In genomic region chr7:126284865-126285264, GRCm38 (mm10) we compare ENCODE assay signal across 9 mouse cellular contexts. TPM values are rescaled to one million over a fixed set of nuclear protein-coding genes. Genes with fewer than 3 reads are reported as not detected.
DNase-seq lines count a peak whose midpoint lies in the region; ATAC-seq and TF ChIP-seq lines count a peak whose summit lies in the region.
"Had no signal": no experiment of that assay in that cellular context is flagged by ENCODE, and none has a peak within 500 bp of the region (broad histone marks: within the 10 kb centered on the region; RNA-seq: fewer than 3 reads in every experiment).

No protein-coding gene starts in this region.

- 74% methylated on average over 4 of the region's 4 CpGs for WGBS in kidney, embryonic 14.5 days
- 27% methylated on average over 4 of the region's 4 CpGs for WGBS in liver, embryonic 14.5 days (ENCODE audit: insufficient replicate concordance)
- 59% methylated on average over 4 of the region's 4 CpGs for WGBS in intestine, embryonic 16.5 days

- H3K27me3 ChIP-seq in kidney, embryonic 14.5 days (ENCODE audit: control insufficient read depth, insufficient read depth, low read length): no peaks in the 10 kb centered on the region
- H3K27me3 ChIP-seq in MEL (ENCODE audit: control insufficient read depth in 1 of 2, insufficient read depth in 2 of 2, low read length in 2 of 2): no peaks in the 10 kb centered on the region
- H3K27me3 ChIP-seq in liver, embryonic 14.5 days (ENCODE audit: control insufficient read depth, insufficient read depth, low read length): no peaks in the 10 kb centered on the region
- no peaks in the 10 kb centered on the region for H3K27me3 ChIP-seq in intestine, embryonic 16.5 days (replicated peaks; ENCODE audit: control insufficient read depth, insufficient read depth, low read length)
- H3K27me3 ChIP-seq: hindbrain, embryonic 15.5 days had no signal

- H3K27ac ChIP-seq in kidney, embryonic 14.5 days (ENCODE audit: low read depth, low read length): no peak overlapping the region
- H3K27ac ChIP-seq in MEL (ENCODE audit: control insufficient read depth, low read depth, low read length): peak overlapping the region; percentile 89
- peak overlapping the region; percentile 49; the same call in 1 of the 2 replicates for H3K27ac ChIP-seq in brown adipose tissue, adult 24 weeks (replicated peaks; ENCODE audit: low read depth, low read length)
- no peak overlapping the region for H3K27ac ChIP-seq in liver, embryonic 14.5 days
- H3K27ac ChIP-seq in intestine, embryonic 16.5 days (ENCODE audit: low read length): no peak overlapping the region
- H3K27ac ChIP-seq: hindbrain, embryonic 15.5 days had no signal

- TF ChIP-seq EP300 in MEL (IDR thresholded peaks at IDR 0.05; ENCODE audit: low read depth in 1 of 2, low read length in 2 of 2): peak; percentile 81 to 89
- TF ChIP-seq EP300 in liver, embryonic 14.5 days (IDR thresholded peaks at IDR 0.05; ENCODE audit: low read depth): no peak

- peak; percentile 61 for DNase-seq in kidney, postnatal 10 days
- DNase-seq in MEL (ENCODE audit: low read depth, low spot score): peak; percentile 94
- DNase-seq in liver, embryonic 14.5 days (ENCODE audit: low read depth in 3 of 3, low spot score in 3 of 3): no peak
- peak; percentile 51 to 62 for DNase-seq in spleen, postnatal 36 days (ENCODE audit: low spot score in 2 of 2)
- DNase-seq in embryo, embryonic 9.5 days (ENCODE audit: extremely low spot score): no peak

- TF ChIP-seq CTCF in MEL (IDR thresholded peaks at IDR 0.05 in 2 of 3, conservative IDR thresholded peaks at IDR 0.05 in 1 of 3; ENCODE audit: control insufficient read depth in 1 of 3, insufficient read depth in 1 of 3, low read depth in 2 of 3, low read length in 3 of 3, poor library complexity in 1 of 3, severe bottlenecking in 1 of 3): no peak
- TF ChIP-seq CTCF in liver, embryonic 14.5 days (IDR thresholded peaks at IDR 0.05; ENCODE audit: low read depth): no peak

- TF ChIP-seq RAD21 in MEL (IDR thresholded peaks at IDR 0.05; ENCODE audit: low read depth, low read length): no peak

- H3K4me3 ChIP-seq in kidney, embryonic 14.5 days (ENCODE audit: low read length): no peak overlapping the region
- peak overlapping the region; percentile 25 to 52 for H3K4me3 ChIP-seq in MEL (ENCODE audit: control insufficient read depth in 1 of 2, insufficient read depth in 1 of 2, low read depth in 2 of 2, low read length in 2 of 2)
- no peak overlapping the region for H3K4me3 ChIP-seq in brown adipose tissue, adult 24 weeks (ENCODE audit: insufficient read depth, low read depth, low read length)
- no peak overlapping the region for H3K4me3 ChIP-seq in liver, embryonic 14.5 days (ENCODE audit: insufficient read depth in 1 of 2, low read depth in 2 of 2, low read length in 2 of 2)
- H3K4me3 ChIP-seq in intestine, embryonic 16.5 days (ENCODE audit: low read length): no peak overlapping the region
- H3K4me3 ChIP-seq: hindbrain, embryonic 15.5 days had no signal

- H3K9ac ChIP-seq in kidney, embryonic 14.5 days (ENCODE audit: low read depth, low read length): no peak overlapping the region
- peak overlapping the region; percentile 29 for H3K9ac ChIP-seq in MEL (ENCODE audit: control insufficient read depth, low read depth, low read length, poor library complexity, severe bottlenecking)
- no peak overlapping the region for H3K9ac ChIP-seq in liver, embryonic 14.5 days (replicated peaks)
- H3K9ac ChIP-seq in intestine, embryonic 16.5 days (ENCODE audit: low read depth, low read length): no peak overlapping the region
- H3K9ac ChIP-seq: hindbrain, embryonic 15.5 days had no signal

- H3K79me2 ChIP-seq in MEL (ENCODE audit: control insufficient read depth, insufficient read depth, low read length, poor library complexity): no peaks in the 10 kb centered on the region

- peaks cover 28% of the 10 kb centered on the region; the same call in 1 of the 2 replicates for H3K36me3 ChIP-seq in kidney, embryonic 14.5 days (ENCODE audit: control insufficient read depth, insufficient read depth, low read length)
- H3K36me3 ChIP-seq in MEL (ENCODE audit: control insufficient read depth in 1 of 2, insufficient read depth in 2 of 2, low read length in 2 of 2): peaks cover 0 to 28% of the 10 kb centered on the region in 2 experiments; a peak in 2 of 4 replicates
- no peaks in the 10 kb centered on the region for H3K36me3 ChIP-seq in liver, embryonic 14.5 days (replicated peaks; ENCODE audit: control insufficient read depth, insufficient read depth, low read depth)
- H3K36me3 ChIP-seq in intestine, embryonic 16.5 days (ENCODE audit: control insufficient read depth, insufficient read depth, low read length): no peaks in the 10 kb centered on the region

- no peaks in the 10 kb centered on the region for H3K9me3 ChIP-seq in kidney, embryonic 14.5 days (ENCODE audit: control insufficient read depth, low read length)
- no peaks in the 10 kb centered on the region for H3K9me3 ChIP-seq in MEL (replicated peaks; ENCODE audit: insufficient read depth, low read length)
- H3K9me3 ChIP-seq in liver, embryonic 14.5 days (ENCODE audit: control insufficient read depth, low read length): no peaks in the 10 kb centered on the region
- no peaks in the 10 kb centered on the region for H3K9me3 ChIP-seq in intestine, embryonic 16.5 days (ENCODE audit: control insufficient read depth, low read length)
- H3K9me3 ChIP-seq: hindbrain, embryonic 15.5 days had no signal

- TF ChIP-seq POLR2A in MEL (IDR thresholded peaks at IDR 0.05; ENCODE audit: control insufficient read depth in 1 of 2, insufficient read depth in 1 of 2, low read depth in 1 of 2, low read length in 2 of 2, poor library complexity in 1 of 2): no peak; a peak in 1 of 4 replicates

- ATAC-seq in kidney, embryonic 14.5 days (ENCODE audit: low FRiP score, low TSS enrichment): no peak
- peak; percentile 52; the same call in 1 of the 2 replicates for ATAC-seq in liver, embryonic 14.5 days (ENCODE audit: insufficient read depth)
- ATAC-seq in intestine, embryonic 16.5 days: no peak

- H3K4me1 ChIP-seq in kidney, embryonic 14.5 days (ENCODE audit: control insufficient read depth, insufficient read depth, low read length): no peaks in the 10 kb centered on the region
- H3K4me1 ChIP-seq in MEL (ENCODE audit: control insufficient read depth in 1 of 2, insufficient read depth in 2 of 2, low read length in 2 of 2): peaks cover 18 to 50% of the 10 kb centered on the region in 2 experiments
- peaks cover 24% of the 10 kb centered on the region for H3K4me1 ChIP-seq in brown adipose tissue, adult 24 weeks (ENCODE audit: control insufficient read depth, insufficient read depth, insufficient read length, low read length)
- H3K4me1 ChIP-seq in liver, embryonic 14.5 days (replicated peaks; ENCODE audit: control insufficient read depth in 2 of 2, insufficient read depth in 2 of 2, low read length in 1 of 2): peaks cover 0 to 6% of the 10 kb centered on the region in 2 experiments; a peak in 2 of 4 replicates
- peaks cover 12% of the 10 kb centered on the region for H3K4me1 ChIP-seq in intestine, embryonic 16.5 days (ENCODE audit: control insufficient read depth, insufficient read depth, low read length)

- no peak overlapping the region for H3K4me2 ChIP-seq in kidney, embryonic 14.5 days (replicated peaks; ENCODE audit: low read depth, low read length)
- H3K4me2 ChIP-seq in liver, embryonic 14.5 days (ENCODE audit: low read depth): no peak overlapping the region
- no peak overlapping the region for H3K4me2 ChIP-seq in intestine, embryonic 16.5 days (ENCODE audit: low read depth, low read length)
- H3K4me2 ChIP-seq: hindbrain, embryonic 15.5 days had no signal

TF ChIP-seq in MEL, 35 proteins besides CTCF, POLR2A, EP300 and RAD21 (continues in another document):
- TF ChIP-seq GABPA (IDR thresholded peaks at IDR 0.05; ENCODE audit: low read depth, low read length) (no peak), MXI1 (IDR thresholded peaks at IDR 0.05; ENCODE audit: low read depth, low read length) (peak; percentile 93), NELFE (IDR thresholded peaks at IDR 0.05; ENCODE audit: low read depth, low read length) (no peak), USF2 (IDR thresholded peaks at IDR 0.05; ENCODE audit: borderline replicate concordance in 1 of 2, insufficient read depth in 1 of 2, low read depth in 1 of 2, low read length in 2 of 2) (no peak), MAX (IDR thresholded peaks at IDR 0.05; ENCODE audit: low read length) (peak; percentile 95), JUND (IDR thresholded peaks at IDR 0.05; ENCODE audit: low read depth, low read length) (no peak), TBP (IDR thresholded peaks at IDR 0.05; ENCODE audit: low read depth, low read length) (peak; percentile 16; the same call in 1 of the 2 replicates), CHD1 (IDR thresholded peaks at IDR 0.05; ENCODE audit: low read depth, low read length) (no peak), KAT2A (conservative IDR thresholded peaks at IDR 0.05; ENCODE audit: low read depth, low read length) (no peak), E2F4 (IDR thresholded peaks at IDR 0.05; ENCODE audit: borderline replicate concordance, low read depth, low read length) (no peak), MYB (IDR thresholded peaks at IDR 0.05; ENCODE audit: low read depth, low read length) (0 out of 2 replicates have a peak, but pooled peaks have one; percentile 53), CHD2 (IDR thresholded peaks at IDR 0.05; ENCODE audit: low read length) (peak; percentile 83), ZNF384 (IDR thresholded peaks at IDR 0.05; ENCODE audit: low read depth, low read length) (no peak), ZC3H11A (IDR thresholded peaks at IDR 0.05; ENCODE audit: low read depth, low read length) (no peak), TCF12 (IDR thresholded peaks at IDR 0.05; ENCODE audit: low read depth, low read length) (peak; percentile 82), ETS1 (IDR thresholded peaks at IDR 0.05; ENCODE audit: low read depth, low read length) (peak; percentile 98), NRF1 (IDR thresholded peaks at IDR 0.05; ENCODE audit: insufficient read depth, low read depth, low read length, poor library complexity, severe bottlenecking) (0 out of 2 replicates have a peak, but pooled peaks have one; percentile 13), USF1 (IDR thresholded peaks at IDR 0.05; ENCODE audit: low read depth, low read length) (peak; percentile 79), ZKSCAN1 (IDR thresholded peaks at IDR 0.05; ENCODE audit: low read depth, low read length) (no peak)

RNA-seq across cellular contexts. Expression of gene Sbk1, which starts 12.4 kb away (rescaled TPM):
- 41.6 and 52.0 TPM in 2 replicates for polyA plus RNA-seq in kidney, embryonic 14.5 days (2014; fragmentation: Nextera tagmentation; extraction: Ambion mirVana)
- 3.4 and 3.9 TPM in 2 replicates for total RNA-seq in MEL (2012; rRNA removed)
- polyA plus RNA-seq in MEL (2012; ENCODE audit: insufficient read depth in 1 of 2, insufficient read length in 2 of 2, low read depth in 1 of 2, low replicate concordance in 2 of 2, missing spikeins in 1 of 2): 1 to 10 TPM in 1 of 2 experiments, not detected in 1; 5.4 TPM
- 53.6 and 76.7 TPM in 2 replicates for polyA plus RNA-seq in brown adipose tissue, adult 24 weeks (2012; ENCODE audit: insufficient read depth, insufficient read length, missing spikeins)
- 0.86 and 1.4 TPM in 2 replicates for polyA plus RNA-seq in liver, embryonic 14.5 days (2012; rRNA removed)
- polyA plus RNA-seq in liver, embryonic 14.5 days (2014; fragmentation: Nextera tagmentation; extraction: Ambion mirVana): 0.87 and 0.90 TPM in 2 replicates
- polyA plus RNA-seq in intestine, embryonic 16.5 days (2015; fragmentation: Nextera tagmentation; extraction: Ambion mirVana): 7.1 and 8.9 TPM in 2 replicates

Comparison
In these comparisons a context has a peak if more than half of its experiments do, and no peak if none do; other contexts are left out.
1. DNase-seq: peak in kidney, postnatal 10 days (single experiment), MEL (single experiment) and spleen, postnatal 36 days (2 of 2); none in liver, embryonic 14.5 days (0 of 3) and embryo, embryonic 9.5 days (single experiment).
2. H3K27ac ChIP-seq: peak in MEL (single experiment) and brown adipose tissue, adult 24 weeks (single experiment); none in kidney, embryonic 14.5 days (single experiment), liver, embryonic 14.5 days (single experiment) and intestine, embryonic 16.5 days (single experiment).
3. H3K4me3 ChIP-seq: peak in MEL (2 of 2); none in kidney, embryonic 14.5 days (single experiment), brown adipose tissue, adult 24 weeks (single experiment), liver, embryonic 14.5 days (0 of 2) and intestine, embryonic 16.5 days (single experiment).